Mouse (Mus musculus) heart, embryonic 12.5 days (tissue): Measurements from ENCODE around the gene Setdb1. TPM values are rescaled to one million over a fixed set of nuclear protein-coding genes. Genes with fewer than 3 reads are reported as not detected.
A peak's percentile ranks its signal among the peaks of the same experiment; 100 is the strongest.

Experiments
- ATAC-seq: fragments of 200-750 bp; cut with Nextera tagmentation; 2 replicates; pipeline ENCODE4 v1.8.0; 2017; ENCODE audit warnings: moderate TSS enrichment, moderate library complexity; ENCODE audit not compliant: insufficient number of reproducible peaks, low FRiP score
- H3K27ac ChIP-seq: fragments of 300-500 bp; sonication (generic); 2 replicates; pipeline ENCODE4 v1.5.1; 2016; ENCODE audit warnings: mild to moderate bottlenecking, moderate library complexity; ENCODE audit not compliant: poor library complexity, severe bottlenecking
- H3K27me3 ChIP-seq: fragments of 300-500 bp; sonication (generic); replicated peaks from 2 replicates; pipeline ENCODE4 v1.6.1; 2016; ENCODE audit warnings: mild to moderate bottlenecking, moderate library complexity
- H3K36me3 ChIP-seq: fragments of 300-500 bp; sonication (generic); 2 replicates; pipeline ENCODE4 v1.6.1; 2016; ENCODE audit warnings: mild to moderate bottlenecking, moderate library complexity
- H3K4me1 ChIP-seq: fragments of 300-500 bp; sonication (generic); replicated peaks from 2 replicates; pipeline ENCODE4 v1.6.1; 2016; ENCODE audit warnings: mild to moderate bottlenecking
- H3K4me2 ChIP-seq: fragments of 300-500 bp; sonication (generic); 2 replicates; pipeline ENCODE4 v1.6.1; 2016; ENCODE audit warnings: mild to moderate bottlenecking, moderate library complexity
- H3K4me3 ChIP-seq: fragments of 300-500 bp; sonication (generic); 2 replicates; pipeline ENCODE4 v1.5.1; 2016; ENCODE audit warnings: mild to moderate bottlenecking
- H3K9ac ChIP-seq: fragments of 300-500 bp; sonication (generic); 2 replicates; pipeline ENCODE4 v1.6.1; 2016; ENCODE audit warnings: mild to moderate bottlenecking, moderate library complexity
- H3K9me3 ChIP-seq: fragments of 300-500 bp; sonication (generic); replicated peaks from 2 replicates; pipeline ENCODE4 v1.6.1; 2016; ENCODE audit warnings: mild to moderate bottlenecking, moderate library complexity
- WGBS: fragments of 180-500 bp; shearing (Covaris S2); methylation state at CpG from one replicate; pipeline ENCODE4 v1.1.7; 2016; 5-methylcytosine and 5-hydroxymethylcytosine counted together
- polyA plus RNA-seq: library from polyadenylated mRNA; unstranded; fragments of >200 nt; fragmentation: Nextera tagmentation; extraction: Ambion mirVana; gene quantifications from 2 replicates; pipeline ENCODE4 v1.2.1, GENCODE M21; 2016

Setdb1 gene
- polyA plus RNA-seq, 1 experiment from 2014 or later: 29.7 TPM

- H3K4me3 ChIP-seq: no peak overlapping the region
- peaks cover 54% of the 10 kb centered on the region for H3K36me3 ChIP-seq
- no peak overlapping the region for H3K27ac ChIP-seq
- H3K9me3 ChIP-seq: no peaks in the 10 kb centered on the region
- WGBS: 86% methylated on average over 4 of the region's 4 CpGs
- no peaks in the 10 kb centered on the region for H3K27me3 ChIP-seq
- H3K9ac ChIP-seq: no peak overlapping the region
- H3K4me2 ChIP-seq: no peak overlapping the region
- peaks cover 6% of the 10 kb centered on the region for H3K4me1 ChIP-seq
- ATAC-seq: no peak
Measured at GRCm38 (mm10) chr3:95289419-95289818, 67.6 kb downstream of the Setdb1 start.

DNA sequence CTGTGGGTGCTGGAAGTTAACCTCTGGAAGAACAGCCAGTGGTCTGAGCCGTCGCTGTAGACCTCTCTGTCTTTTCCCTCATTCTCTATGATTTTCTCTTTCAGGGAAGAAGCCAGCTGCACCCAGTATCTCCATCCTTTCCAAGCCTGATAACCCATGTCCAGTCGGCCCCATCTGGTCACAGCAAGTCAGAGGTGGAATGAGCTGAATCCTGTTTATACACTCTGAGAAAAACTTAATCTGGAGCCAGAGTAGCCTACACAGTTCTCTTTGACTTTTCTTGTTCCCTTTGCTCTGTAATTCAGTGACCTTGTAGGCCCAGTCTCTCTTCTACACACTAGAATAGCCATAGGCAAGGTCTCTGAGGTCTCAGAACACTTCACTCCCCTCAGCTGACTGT is 69.5 kb downstream of the Setdb1 start:
- Histone ChIP-seq H3K4me1 (peaks cover 12% of the 10 kb centered on the region), H3K9me3 (no peaks in the 10 kb centered on the region), H3K27me3 (no peaks in the 10 kb centered on the region), H3K36me3 (peaks cover 35% of the 10 kb centered on the region), H3K27ac (no peak overlapping the region), H3K4me3 (no peak overlapping the region), H3K4me2 (no peak overlapping the region), H3K9ac (no peak overlapping the region)
- no peak for ATAC-seq
- 93% methylated on average over 3 of the region's 3 CpGs for WGBS

DNA sequence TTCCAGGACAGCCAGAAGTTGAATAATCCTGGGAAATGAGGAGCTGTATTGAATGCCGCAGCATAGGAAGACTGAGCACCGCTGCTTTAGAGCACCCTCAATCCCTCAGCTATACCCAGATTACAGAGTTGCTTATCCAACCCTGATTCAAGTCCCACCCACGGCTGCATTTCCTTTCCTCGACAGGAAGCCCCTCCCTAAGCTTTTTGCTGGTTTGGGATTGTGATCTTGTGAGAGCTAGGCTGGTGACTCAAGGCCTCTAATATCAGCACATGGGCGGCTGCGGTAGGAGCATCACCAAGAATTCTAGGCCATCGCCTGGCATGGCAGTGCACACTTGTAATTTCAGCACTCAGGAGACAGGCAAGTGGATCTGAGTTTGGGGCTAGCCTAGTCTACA is 70.5 kb downstream of the Setdb1 start:
- ATAC-seq: no peak
- WGBS: 69% methylated on average over 7 of the region's 7 CpGs
- Histone ChIP-seq H3K9me3 (no peaks in the 10 kb centered on the region), H3K4me2 (no peak overlapping the region), H3K27ac (no peak overlapping the region), H3K36me3 (peaks cover 27% of the 10 kb centered on the region), H3K27me3 (no peaks in the 10 kb centered on the region), H3K4me1 (peaks cover 12% of the 10 kb centered on the region), H3K9ac (no peak overlapping the region), H3K4me3 (no peak overlapping the region)

- Histone ChIP-seq H3K9me3 (no peaks in the 10 kb centered on the region), H3K4me1 (peaks cover 12% of the 10 kb centered on the region), H3K36me3 (peaks cover 24% of the 10 kb centered on the region), H3K27ac (no peak overlapping the region), H3K27me3 (no peaks in the 10 kb centered on the region), H3K9ac (no peak overlapping the region), H3K4me3 (no peak overlapping the region), H3K4me2 (no peak overlapping the region)
- 63% methylated on average over 5 of the region's 5 CpGs for WGBS
- no peak for ATAC-seq
Measured at GRCm38 (mm10) chr3:95286011-95286410, 71.0 kb downstream of the Setdb1 start.

DNA sequence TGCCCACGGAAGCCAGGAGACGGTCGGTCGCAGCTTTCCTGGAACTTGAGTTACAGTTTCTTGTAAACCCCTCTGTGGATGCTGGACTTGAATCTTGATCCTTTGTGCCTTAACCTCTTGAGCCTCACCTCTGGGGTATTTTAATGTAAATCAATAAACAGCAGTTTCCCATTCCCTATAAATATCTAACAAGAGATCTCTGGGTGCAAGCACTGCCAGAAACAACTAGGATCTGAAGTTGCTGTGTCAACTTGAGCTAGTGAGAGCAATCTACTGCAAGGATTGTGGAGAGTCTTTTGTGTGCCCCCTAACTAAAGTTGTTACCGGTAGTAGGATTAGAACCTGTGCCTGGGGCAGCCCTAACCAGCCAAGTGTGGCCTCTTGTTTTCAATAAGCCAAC is 71.6 kb downstream of the Setdb1 start:
- no peaks in the 10 kb centered on the region for H3K27me3 ChIP-seq
- no peak overlapping the region for H3K4me2 ChIP-seq
- H3K9ac ChIP-seq: no peak overlapping the region
- H3K36me3 ChIP-seq: peaks cover 18% of the 10 kb centered on the region
- no peaks in the 10 kb centered on the region for H3K9me3 ChIP-seq
- no peak for ATAC-seq
- peaks cover 16% of the 10 kb centered on the region for H3K4me1 ChIP-seq
- no peak overlapping the region for H3K27ac ChIP-seq
- no peak overlapping the region for H3K4me3 ChIP-seq
- WGBS: 94% methylated on average over 5 of the region's 5 CpGs

DNA sequence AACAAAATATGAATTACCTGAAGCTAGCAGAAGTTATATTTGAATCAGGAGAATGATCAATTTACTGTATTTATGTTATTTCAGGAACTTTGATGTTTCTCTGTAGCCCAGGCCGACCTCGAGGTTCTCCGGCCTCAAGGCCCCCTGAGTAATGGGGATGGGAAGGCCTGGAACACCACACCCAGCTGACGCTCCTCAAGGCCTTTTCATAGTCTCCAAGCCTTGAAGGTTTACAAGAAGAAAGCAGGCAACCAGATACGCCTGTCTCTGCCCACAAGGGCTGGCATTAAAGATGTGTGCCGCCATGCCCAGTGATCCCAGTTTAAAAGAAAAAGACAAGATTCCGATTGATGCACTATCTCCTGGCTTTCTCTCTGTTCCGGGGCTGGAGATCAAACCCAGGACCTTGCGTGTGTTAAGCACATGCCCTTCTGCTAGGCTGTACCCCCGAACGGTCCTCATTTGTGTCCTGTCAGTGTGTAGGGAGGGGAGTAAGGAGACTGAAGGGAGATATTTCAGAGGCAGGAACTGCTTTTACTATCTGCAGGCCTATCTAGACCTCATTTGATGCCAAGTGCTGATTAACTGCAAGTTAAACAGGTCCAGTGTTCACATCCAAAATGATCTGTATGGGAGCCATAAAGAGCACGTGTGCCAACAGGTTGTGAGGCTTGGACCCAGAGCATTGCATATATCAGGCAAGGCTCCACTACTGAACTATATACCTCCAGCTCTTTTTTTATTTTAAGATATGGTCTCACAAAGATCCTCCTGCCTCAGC is 72.3 kb downstream of the Setdb1 start:
- Histone ChIP-seq H3K4me1 (peaks cover 18% of the 10 kb centered on the region), H3K27ac (no peak overlapping the region), H3K27me3 (no peaks in the 10 kb centered on the region), H3K4me3 (no peak overlapping the region), H3K36me3 (peaks cover 16% of the 10 kb centered on the region), H3K9me3 (no peaks in the 10 kb centered on the region), H3K9ac (0 out of 2 replicates have a peak overlapping the region, but pooled peaks have one; percentile 4), H3K4me2 (peak overlapping the region; percentile 79; the same call in 1 of the 2 replicates)
- WGBS: 87% methylated on average over 12 of the region's 12 CpGs
- ATAC-seq: no peak

- 30% methylated on average over 1 of the region's 1 CpGs for WGBS
- peak overlapping the region; percentile 79 for H3K4me2 ChIP-seq
- H3K27ac ChIP-seq: no peak overlapping the region
- no peaks in the 10 kb centered on the region for H3K9me3 ChIP-seq
- peaks cover 16% of the 10 kb centered on the region for H3K36me3 ChIP-seq
- H3K9ac ChIP-seq: peak overlapping the region; percentile 79
- ATAC-seq: no peak
- H3K4me1 ChIP-seq: peaks cover 18% of the 10 kb centered on the region
- no peaks in the 10 kb centered on the region for H3K27me3 ChIP-seq
- peak overlapping the region; percentile 52 for H3K4me3 ChIP-seq
Measured at GRCm38 (mm10) chr3:95284062-95284461, 72.9 kb downstream of the Setdb1 start.

DNA sequence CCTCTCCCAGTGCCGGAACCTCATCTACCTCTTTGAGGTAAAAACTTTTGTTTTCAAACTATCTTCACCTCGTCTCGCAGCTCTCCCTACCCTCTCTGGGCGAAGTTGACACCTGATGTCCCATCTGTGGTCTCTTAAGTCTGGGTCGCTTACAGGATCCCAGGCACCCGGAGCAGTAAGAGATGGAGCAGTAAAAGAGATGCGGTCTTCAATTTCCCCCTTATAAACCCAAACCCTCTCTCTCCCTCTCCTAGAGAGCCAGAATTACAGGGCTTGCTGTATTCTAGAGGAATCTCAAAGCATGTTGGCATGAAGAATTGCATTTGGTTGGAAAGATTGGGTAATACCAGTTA is 73.4 kb downstream of the Setdb1 start:
- no peaks in the 10 kb centered on the region for H3K9me3 ChIP-seq
- peak overlapping the region; percentile 79 for H3K9ac ChIP-seq
- no peak for ATAC-seq
- H3K4me1 ChIP-seq: peaks cover 18% of the 10 kb centered on the region
- H3K27me3 ChIP-seq: no peaks in the 10 kb centered on the region
- peak overlapping the region; percentile 52 for H3K4me3 ChIP-seq
- WGBS: 2% methylated on average over 7 of the region's 7 CpGs
- peaks cover 13% of the 10 kb centered on the region for H3K36me3 ChIP-seq
- peak overlapping the region; percentile 97 for H3K27ac ChIP-seq
- peak overlapping the region; percentile 79 for H3K4me2 ChIP-seq

DNA sequence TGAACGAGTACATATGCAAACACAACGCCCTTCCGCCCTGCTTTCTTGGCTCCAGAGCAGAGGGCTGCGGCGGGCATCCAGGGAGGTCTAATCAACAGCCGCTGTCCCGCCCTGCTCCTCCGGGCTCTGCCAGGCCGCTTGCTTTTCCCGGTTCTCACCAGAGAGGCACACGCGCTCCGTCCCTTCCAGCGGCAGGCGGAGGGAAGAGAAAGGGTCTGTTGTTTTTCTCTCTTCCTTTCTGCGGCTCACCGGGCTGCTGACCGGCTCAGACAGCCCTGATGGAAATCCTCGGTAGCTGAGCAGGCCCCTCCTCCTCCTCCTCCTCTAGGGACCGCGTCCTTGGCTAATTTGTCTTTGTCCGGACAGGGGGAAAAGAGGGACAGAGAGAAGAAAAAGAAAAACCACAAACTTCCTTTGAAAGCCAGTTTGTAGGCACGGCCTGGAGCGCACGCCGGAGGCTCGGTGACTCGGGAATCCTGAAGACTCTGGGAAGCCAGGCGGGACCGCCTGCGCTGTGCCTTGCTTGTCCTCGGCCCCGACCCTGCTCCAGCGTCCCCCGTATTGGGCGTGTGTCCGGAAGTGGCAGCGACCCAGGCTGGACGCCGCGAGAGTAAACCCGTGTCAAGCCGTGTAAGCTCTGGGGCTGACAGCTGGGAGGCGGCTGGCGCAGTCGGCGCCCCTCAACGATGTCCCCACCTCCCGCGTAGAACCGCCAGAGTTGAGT is 74.0 kb downstream of the Setdb1 start:
- Histone ChIP-seq H3K36me3 (peaks cover 10% of the 10 kb centered on the region), H3K27me3 (no peaks in the 10 kb centered on the region), H3K27ac (peak overlapping the region; percentile 97), H3K4me2 (peak overlapping the region; percentile 79), H3K4me3 (peak overlapping the region; percentile 52), H3K9ac (peak overlapping the region; percentile 79), H3K4me1 (peaks cover 18% of the 10 kb centered on the region), H3K9me3 (no peaks in the 10 kb centered on the region)
- WGBS: under 1% methylated on average over 51 of the region's 51 CpGs
- peak; percentile 76 for ATAC-seq

- WGBS: under 1% methylated on average over 11 of the region's 11 CpGs
- Histone ChIP-seq H3K4me2 (peak overlapping the region; percentile 79), H3K4me3 (peak overlapping the region; percentile 52), H3K4me1 (peaks cover 21% of the 10 kb centered on the region), H3K27ac (peak overlapping the region; percentile 97), H3K36me3 (peaks cover 4% of the 10 kb centered on the region), H3K9ac (peak overlapping the region; percentile 79), H3K27me3 (no peaks in the 10 kb centered on the region), H3K9me3 (no peaks in the 10 kb centered on the region)
- ATAC-seq: 0 out of 2 replicates have a peak, but pooled peaks have one; percentile 7
Measured at GRCm38 (mm10) chr3:95282381-95282864, 74.6 kb downstream of the Setdb1 start.
